ENCODE assay signal across 26 mouse cellular contexts in genomic region chr4:120743636-120744035, GRCm38 (mm10). TPM values are rescaled to one million over a fixed set of nuclear protein-coding genes. Genes with fewer than 3 reads are reported as not detected.
A peak's percentile ranks its signal among the peaks of the same experiment; 100 is the strongest.
DNase-seq lines count a peak whose midpoint lies in the region; ATAC-seq and TF ChIP-seq lines count a peak whose summit lies in the region.
"Had no signal": no experiment of that assay in that cellular context is flagged by ENCODE, and none has a peak within 500 bp of the region (broad histone marks: within the 10 kb centered on the region; RNA-seq: fewer than 3 reads in every experiment).

No protein-coding gene starts in this region.

- TF ChIP-seq EP300 in lung, postnatal 0 days (IDR thresholded peaks at IDR 0.05): no peak

- no peak overlapping the region for H3K4me2 ChIP-seq in lung, postnatal 0 days (replicated peaks; ENCODE audit: low read depth, low read length)
- H3K4me2 ChIP-seq: embryonic facial prominence, embryonic 12.5 days; embryonic facial prominence, embryonic 15.5 days; heart, embryonic 13.5 days; hindbrain, embryonic 13.5 days; intestine, embryonic 15.5 days had no signal

- no peaks in the 10 kb centered on the region for H3K9me3 ChIP-seq in lung, postnatal 0 days (ENCODE audit: low read length)
- H3K9me3 ChIP-seq: embryonic facial prominence, embryonic 12.5 days; embryonic facial prominence, embryonic 15.5 days; heart, embryonic 10.5 days; heart, embryonic 13.5 days; hindbrain, embryonic 10.5 days; hindbrain, embryonic 13.5 days; intestine, embryonic 15.5 days had no signal

- intact Hi-C loops in heart, postnatal 25 days (cut with DNase I): no loop called here

- H3K27me3 ChIP-seq in lung, postnatal 0 days (replicated peaks; ENCODE audit: insufficient read depth, low read length): peaks cover 16% of the 10 kb centered on the region; the same call in 1 of the 2 replicates

- 29% methylated on average over 2 of the region's 3 CpGs for WGBS in lung, postnatal 0 days

- peak; percentile 27; the same call in 1 of the 2 replicates for ATAC-seq in lung, postnatal 0 days
- ATAC-seq: forebrain, embryonic 14.5 days; hindbrain, embryonic 16.5 days; intestine, embryonic 15.5 days had no signal

- no peak overlapping the region for H3K9ac ChIP-seq in lung, postnatal 0 days (replicated peaks; ENCODE audit: low read depth)
- H3K9ac ChIP-seq: embryonic facial prominence, embryonic 12.5 days; embryonic facial prominence, embryonic 15.5 days; heart, embryonic 13.5 days; hindbrain, embryonic 13.5 days; intestine, embryonic 15.5 days had no signal

- no peaks in the 10 kb centered on the region for H3K36me3 ChIP-seq in lung, postnatal 0 days (ENCODE audit: insufficient read depth, low read length)
- H3K36me3 ChIP-seq: embryonic facial prominence, embryonic 12.5 days; embryonic facial prominence, embryonic 15.5 days; G1E; heart, embryonic 10.5 days; heart, embryonic 13.5 days; hindbrain, embryonic 10.5 days; hindbrain, embryonic 13.5 days; intestine, embryonic 15.5 days had no signal

- no peak overlapping the region for H3K4me3 ChIP-seq in lung, postnatal 0 days (ENCODE audit: low read depth, low read length)
- H3K4me3 ChIP-seq in brown adipose tissue, adult 24 weeks (ENCODE audit: insufficient read depth, low read depth, low read length): no peak overlapping the region
- H3K4me3 ChIP-seq: embryonic facial prominence, embryonic 12.5 days; embryonic facial prominence, embryonic 15.5 days; heart, embryonic 10.5 days; heart, embryonic 13.5 days; hindbrain, embryonic 10.5 days; hindbrain, embryonic 13.5 days; intestine, embryonic 15.5 days had no signal

- peaks cover 2% of the 10 kb centered on the region; the same call in 1 of the 2 replicates for H3K4me1 ChIP-seq in lung, postnatal 0 days (ENCODE audit: insufficient read depth, low read depth, low read length)
- no peaks in the 10 kb centered on the region; the same call in 1 of the 2 replicates for H3K4me1 ChIP-seq in brown adipose tissue, adult 24 weeks (ENCODE audit: control insufficient read depth, insufficient read depth, insufficient read length, low read length)

- DNase-seq in heart, adult 11 months: peak; percentile 94
- DNase-seq in heart, postnatal 25 days (ENCODE audit: low spot score): no peak
- no peak for DNase-seq in lung, postnatal 0 days (ENCODE audit: low spot score)
- DNase-seq in lung, postnatal 14 days: no peak
- DNase-seq in yolk sac, embryonic 10.5 days (ENCODE audit: low spot score): peak; percentile 67
- no peak for DNase-seq in cerebellum, postnatal 36 days
- DNase-seq: adrenal gland, adult 8-10 months; adrenal gland, postnatal 25 days; B cell, adult 2 months; cerebellum, adult 18-20 months; cerebellum, adult 9-10 months; cerebellum, postnatal 14 days; gastrocnemius, postnatal 14 days; heart, postnatal 14 days had no signal

- no peak overlapping the region; the same call in 1 of the 2 replicates for H3K27ac ChIP-seq in lung, postnatal 0 days (ENCODE audit: low read length)
- H3K27ac ChIP-seq in brown adipose tissue, adult 24 weeks (replicated peaks; ENCODE audit: low read depth, low read length): peak overlapping the region; percentile 87
- H3K27ac ChIP-seq: embryonic facial prominence, embryonic 12.5 days; embryonic facial prominence, embryonic 15.5 days; heart, embryonic 10.5 days; heart, embryonic 13.5 days; hindbrain, embryonic 10.5 days; hindbrain, embryonic 13.5 days; intestine, embryonic 15.5 days had no signal

- TF ChIP-seq CTCF in lung, postnatal 0 days (IDR thresholded peaks at IDR 0.05): no peak

RNA-seq across cellular contexts. Expression of gene Kcnq4, which starts 4.8 kb away (rescaled TPM):
- total RNA-seq in heart, postnatal 25 days (2021): 1 to 10 TPM; 1.8 to 2.2 TPM
- polyA plus RNA-seq in lung, postnatal 0 days (2015; fragmentation: Nextera tagmentation; extraction: Ambion mirVana): 3.1 and 3.9 TPM in 2 replicates
- polyA plus RNA-seq in brown adipose tissue, adult 24 weeks (2012; ENCODE audit: insufficient read depth, insufficient read length, missing spikeins): 0.59 and 0.88 TPM in 2 replicates
- total RNA-seq: common myeloid progenitor, adult 5-6 weeks had no signal
- polyA plus RNA-seq: G1E had no signal

Comparison
In these comparisons a context has a peak if more than half of its experiments do, and no peak if none do; other contexts are left out.
1. DNase-seq: peak in heart, adult 11 months (single experiment) and yolk sac, embryonic 10.5 days (single experiment); none in heart, postnatal 25 days (single experiment), lung, postnatal 0 days (single experiment), lung, postnatal 14 days (single experiment) and cerebellum, postnatal 36 days (0 of 2).